Mouse (Mus musculus) T-helper 1 cell (primary cell): Measurements from ENCODE around the gene Ptpa.

Source experiments
- in situ Hi-C: fragments of 300-600 bp; cut with MboI, MseI; formaldehyde crosslinking; loops from one replicate; pipeline ENCODE4 v1.15.1; 2025; ENCODE audit warnings: high pct_unique_total_duplicates

Ptpa gene

GRCm38 (mm10) chr2:30463341-30463761 lies 47.5 kb downstream of the Ptpa start:
- in situ Hi-C loops = no loop called here

- in situ Hi-C loops = no loop called here
Measured at GRCm38 (mm10) chr2:30463904-30464330, 48.1 kb downstream of the Ptpa start.

- in situ Hi-C loops = no loop called here
Measured at GRCm38 (mm10) chr2:30464411-30464810, 48.6 kb downstream of the Ptpa start.

- in situ Hi-C loops = no loop called here
Measured at GRCm38 (mm10) chr2:30466787-30467186, 50.9 kb downstream of the Ptpa start.

- in situ Hi-C loops = no loop called here
Measured at GRCm38 (mm10) chr2:30469009-30469408, 53.2 kb downstream of the Ptpa start.

- in situ Hi-C loops = no loop called here
Measured at GRCm38 (mm10) chr2:30469796-30470142, 53.9 kb downstream of the Ptpa start.

- in situ Hi-C loops = no loop called here
Measured at GRCm38 (mm10) chr2:30470143-30470946, 54.5 kb downstream of the Ptpa start.

- in situ Hi-C loops = no loop called here
Measured at GRCm38 (mm10) chr2:30471051-30471450, 55.2 kb downstream of the Ptpa start.

GRCm38 (mm10) chr2:30471795-30472720 lies 56.2 kb downstream of the Ptpa start:
- in situ Hi-C loops = no loop called here

GRCm38 (mm10) chr2:30472731-30473351 lies 57.0 kb downstream of the Ptpa start:
- in situ Hi-C loops = no loop called here

GRCm38 (mm10) chr2:30473431-30474031 lies 57.7 kb downstream of the Ptpa start:
- in situ Hi-C loops = no loop called here

GRCm38 (mm10) chr2:30474039-30474438 lies 58.2 kb downstream of the Ptpa start, which contains the start of gene Ier5l:
TSS of gene Ier5l (minus strand) at chr2:30474219.
- in situ Hi-C loops = no loop called here

- in situ Hi-C loops = no loop called here
Measured at GRCm38 (mm10) chr2:30474776-30475175, 58.9 kb downstream of the Ptpa start.

GRCm38 (mm10) chr2:30475457-30475856 lies 59.6 kb downstream of the Ptpa start:
- in situ Hi-C loops = no loop called here

GRCm38 (mm10) chr2:30476241-30476640 lies 60.4 kb downstream of the Ptpa start:
- in situ Hi-C loops = no loop called here

- in situ Hi-C loops = no loop called here
Measured at GRCm38 (mm10) chr2:30478526-30478925, 62.7 kb downstream of the Ptpa start.

GRCm38 (mm10) chr2:30487597-30487996 lies 71.8 kb downstream of the Ptpa start:
- in situ Hi-C loops = no loop called here

GRCm38 (mm10) chr2:30490384-30490783 lies 74.5 kb downstream of the Ptpa start:
- in situ Hi-C loops = no loop called here

GRCm38 (mm10) chr2:30495000-30495908 lies 79.4 kb downstream of the Ptpa start:
- in situ Hi-C loops = no loop called here
